Comparison of ENCODE assay signal across 9 mouse cellular contexts in the genomic region with DNA sequence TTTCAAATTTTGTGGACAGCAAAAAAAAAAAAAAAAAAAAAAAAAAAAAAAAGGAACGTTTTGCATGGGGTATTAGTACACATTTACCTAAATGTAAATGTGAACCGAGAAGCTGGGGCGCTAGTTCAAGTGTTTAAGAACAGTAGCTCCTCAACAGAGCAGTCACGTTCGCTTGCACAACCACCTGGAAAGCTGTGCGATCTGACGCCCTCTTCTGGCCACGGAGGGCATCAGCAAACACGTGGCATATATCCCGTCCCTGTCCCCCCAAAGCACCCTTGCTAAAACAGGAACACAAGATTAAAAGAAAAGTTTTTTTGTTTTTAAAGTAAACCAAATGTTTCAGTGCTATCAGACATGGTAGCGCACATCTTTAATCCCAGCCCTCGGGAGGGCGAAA. TPM values are rescaled to one million over a fixed set of nuclear protein-coding genes. Genes with fewer than 3 reads are reported as not detected.
DNase-seq lines count a peak whose midpoint lies in the region; ATAC-seq and TF ChIP-seq lines count a peak whose summit lies in the region.
"Had no signal": no experiment of that assay in that cellular context is flagged by ENCODE, and none has a peak within 500 bp of the region (broad histone marks: within the 10 kb centered on the region; RNA-seq: fewer than 3 reads in every experiment).

No protein-coding gene starts in this region.

- H3K27ac ChIP-seq in left cerebral cortex, adult 2 months: no peak overlapping the region; the same call in 1 of the 2 replicates
- no peak overlapping the region; the same call in 1 of the 2 replicates for H3K27ac ChIP-seq in forebrain, embryonic 12.5 days
- peak overlapping the region; percentile 98; the same call in 1 of the 2 replicates for H3K27ac ChIP-seq in intestine, postnatal 0 days (ENCODE audit: low read depth, low read length)

- H3K9ac ChIP-seq in forebrain, embryonic 12.5 days: peak overlapping the region; percentile 3; the same call in 1 of the 2 replicates
- H3K9ac ChIP-seq in intestine, postnatal 0 days (ENCODE audit: low read depth, low read length): peak overlapping the region; percentile 85

- WGBS in forebrain, embryonic 12.5 days: 24% methylated on average over 13 of the region's 13 CpGs
- WGBS in intestine, postnatal 0 days: 23% methylated on average over 13 of the region's 13 CpGs

- no peak for ATAC-seq in forebrain, embryonic 12.5 days (ENCODE audit: low FRiP score)
- no peak for ATAC-seq in intestine, postnatal 0 days

- peaks cover 18% of the 10 kb centered on the region for H3K36me3 ChIP-seq in forebrain, embryonic 12.5 days (replicated peaks)
- H3K36me3 ChIP-seq in intestine, postnatal 0 days (ENCODE audit: control insufficient read depth, insufficient read depth): peaks cover 10% of the 10 kb centered on the region; the same call in 1 of the 2 replicates

- H3K4me1 ChIP-seq in forebrain, embryonic 12.5 days: peaks cover 19% of the 10 kb centered on the region
- 0 out of 2 replicates have a peak, but pooled peaks cover 6% of the 10 kb centered on the region for H3K4me1 ChIP-seq in intestine, postnatal 0 days (replicated peaks; ENCODE audit: control insufficient read depth, insufficient read depth, low read length)

- TF ChIP-seq CTCF in left cerebral cortex, adult 2 months (IDR thresholded peaks at IDR 0.05): peak; percentile 47
- peak; percentile 80 for TF ChIP-seq CTCF in intestine, postnatal 0 days (IDR thresholded peaks at IDR 0.05; ENCODE audit: low read depth)

- no peaks in the 10 kb centered on the region for H3K27me3 ChIP-seq in forebrain, embryonic 12.5 days
- no peaks in the 10 kb centered on the region for H3K27me3 ChIP-seq in intestine, postnatal 0 days (replicated peaks; ENCODE audit: control insufficient read depth, insufficient read depth, low read length)

- H3K4me2 ChIP-seq in forebrain, embryonic 12.5 days: peak overlapping the region; percentile 76
- H3K4me2 ChIP-seq in intestine, postnatal 0 days (replicated peaks; ENCODE audit: low read depth): peak overlapping the region; percentile 79

- H3K4me3 ChIP-seq in left cerebral cortex, adult 2 months: peak overlapping the region; percentile 95
- peak overlapping the region; percentile 97 for H3K4me3 ChIP-seq in forebrain, embryonic 12.5 days (replicated peaks)
- H3K4me3 ChIP-seq in intestine, postnatal 0 days (ENCODE audit: low read depth, low read length): peak overlapping the region; percentile 98

- no peak for DNase-seq in left cerebral cortex, adult 2 months (ENCODE audit: extremely low spot score in 1 of 2, low spot score in 2 of 2)
- no peak for DNase-seq in left cerebral cortex, adult 11 months (ENCODE audit: low spot score)
- DNase-seq in adrenal gland, postnatal 36 days: peak; percentile 42 to 50
- DNase-seq in lung, postnatal 14 days: peak; percentile 39
- DNase-seq in retina, postnatal 7 days (ENCODE audit: low read depth, low spot score): peak; percentile 6
- no peak for DNase-seq in frontal cortex, adult 2 months (ENCODE audit: extremely low spot score in 1 of 2, low spot score in 1 of 2)

- intact Hi-C loops in left cerebral cortex, adult 2 months (cut with DNase I): loop anchor here (1.0 to 5.0 kb wide), 2 partner anchors 23 to 151 kb away; a partner anchor contains a TSS

- H3K9me3 ChIP-seq in forebrain, embryonic 12.5 days: no peaks in the 10 kb centered on the region
- H3K9me3 ChIP-seq in intestine, postnatal 0 days (ENCODE audit: control insufficient read depth): no peaks in the 10 kb centered on the region

RNA-seq across cellular contexts. Expression of a gene that starts 1.0 kb away (rescaled TPM):
- 10 to 100 TPM; 69.2 to 76.6 TPM for total RNA-seq in left cerebral cortex, adult 2 months (2021)
- 10 to 100 TPM; 75.5 to 97.1 TPM for total RNA-seq in adrenal gland, postnatal 36 days (2021)
- polyA plus RNA-seq in forebrain, embryonic 12.5 days (2016; fragmentation: Nextera tagmentation; extraction: Ambion mirVana): 104 and 109 TPM in 2 replicates
- polyA plus RNA-seq in intestine, postnatal 0 days (2015; fragmentation: Nextera tagmentation; extraction: Ambion mirVana): 25.9 and 27.9 TPM in 2 replicates
- polyA plus RNA-seq in frontal cortex, adult 2 months (2012; rRNA removed): 89.1 and 103 TPM in 2 replicates

RNA-seq across cellular contexts. Expression of a gene that starts 23.5 kb away (rescaled TPM):
- total RNA-seq in left cerebral cortex, adult 2 months (2021): 10 to 100 TPM; 79.0 to 79.7 TPM
- 100 to 1,000 TPM; 101 to 105 TPM for total RNA-seq in adrenal gland, postnatal 36 days (2021)
- polyA plus RNA-seq in forebrain, embryonic 12.5 days (2016; fragmentation: Nextera tagmentation; extraction: Ambion mirVana): 143 and 146 TPM in 2 replicates
- polyA plus RNA-seq in intestine, postnatal 0 days (2015; fragmentation: Nextera tagmentation; extraction: Ambion mirVana): 133 and 136 TPM in 2 replicates
- 110 and 116 TPM in 2 replicates for polyA plus RNA-seq in frontal cortex, adult 2 months (2012; rRNA removed)

RNA-seq across cellular contexts. Expression of a gene that starts 23.6 kb away (rescaled TPM):
- total RNA-seq in left cerebral cortex, adult 2 months (2021): 100 to 1,000 TPM; 164 to 181 TPM
- total RNA-seq in adrenal gland, postnatal 36 days (2021): 100 to 1,000 TPM; 287 to 331 TPM
- 215 and 229 TPM in 2 replicates for polyA plus RNA-seq in forebrain, embryonic 12.5 days (2016; fragmentation: Nextera tagmentation; extraction: Ambion mirVana)
- polyA plus RNA-seq in intestine, postnatal 0 days (2015; fragmentation: Nextera tagmentation; extraction: Ambion mirVana): 120 and 138 TPM in 2 replicates
- polyA plus RNA-seq in frontal cortex, adult 2 months (2012; rRNA removed): 165 and 177 TPM in 2 replicates

RNA-seq across cellular contexts. Expression of a gene that starts 51.9 kb away (rescaled TPM):
- total RNA-seq in left cerebral cortex, adult 2 months (2021): not detected
- total RNA-seq in adrenal gland, postnatal 36 days (2021): 10 to 100 TPM in 1 of 2 experiments, not detected in 1; 12.8 TPM
- not detected in 2 replicates for polyA plus RNA-seq in forebrain, embryonic 12.5 days (2016; fragmentation: Nextera tagmentation; extraction: Ambion mirVana)
- 419 and 610 TPM in 2 replicates for polyA plus RNA-seq in intestine, postnatal 0 days (2015; fragmentation: Nextera tagmentation; extraction: Ambion mirVana)
- not detected in 2 replicates for polyA plus RNA-seq in frontal cortex, adult 2 months (2012; rRNA removed)
- total RNA-seq: heart, adult 18-20 months had no signal

Comparison
In these comparisons a context has a peak if more than half of its experiments do, and no peak if none do; other contexts are left out.
1. DNase-seq: peak in adrenal gland, postnatal 36 days (2 of 2), lung, postnatal 14 days (single experiment) and retina, postnatal 7 days (single experiment); none in left cerebral cortex, adult 2 months (0 of 2), left cerebral cortex, adult 11 months (single experiment) and frontal cortex, adult 2 months (0 of 2).
2. Peak in every context shown above with its lines, with median percentiles within 50 percentile points of each other: H3K4me3 ChIP-seq.